Mouse (Mus musculus) forebrain, embryonic 11.5 days (tissue): ENCODE measurements around the gene Ldlrad3. TPM values are rescaled to one million over a fixed set of nuclear protein-coding genes. Genes with fewer than 3 reads are reported as not detected.

Source experiments
- ATAC-seq: fragments of 200-750 bp; cut with Nextera tagmentation; replicated peaks from 2 replicates; pipeline ENCODE4 v1.8.0; 2017; ENCODE audit warnings: moderate TSS enrichment; ENCODE audit not compliant: low FRiP score
- DNase-seq: peaks from one replicate; pipeline ENCODE4 v3.0.0-alpha.2; 2017; ENCODE audit warnings: low spot score
- H3K27ac ChIP-seq: fragments of 300-500 bp; sonication (generic); 2 replicates; pipeline ENCODE4 v1.5.1; 2014; ENCODE audit warnings: low read depth, low read length
- H3K27me3 ChIP-seq: fragments of 300-500 bp; sonication (generic); 2 replicates; pipeline ENCODE4 v1.6.1; 2014; ENCODE audit warnings: mild to moderate bottlenecking, low read length, mixed read lengths; ENCODE audit not compliant: control insufficient read depth, insufficient read depth
- H3K36me3 ChIP-seq: fragments of 300-500 bp; sonication (generic); 2 replicates; pipeline ENCODE4 v1.6.1; 2014; ENCODE audit warnings: mild to moderate bottlenecking, low read length, moderate library complexity, mixed read lengths; ENCODE audit not compliant: control insufficient read depth, insufficient read depth
- H3K4me1 ChIP-seq: fragments of 300-500 bp; sonication (generic); replicated peaks from 2 replicates; pipeline ENCODE4 v1.6.1; 2014; ENCODE audit warnings: low read length, mixed read lengths; ENCODE audit not compliant: control insufficient read depth, insufficient read depth
- H3K4me2 ChIP-seq: fragments of 300-500 bp; sonication (generic); 2 replicates; pipeline ENCODE4 v1.6.1; 2014; ENCODE audit warnings: low read depth, mild to moderate bottlenecking, low read length, moderate library complexity, mixed read lengths; ENCODE audit not compliant: severe bottlenecking
- H3K4me3 ChIP-seq: fragments of 300-500 bp; sonication (generic); 2 replicates; pipeline ENCODE4 v1.5.1; 2014; ENCODE audit warnings: low read depth, low read length
- H3K9ac ChIP-seq: fragments of 300-500 bp; sonication (generic); 2 replicates; pipeline ENCODE4 v1.6.1; 2014; ENCODE audit warnings: low read length
- H3K9me3 ChIP-seq: fragments of 300-500 bp; sonication (generic); 2 replicates; pipeline ENCODE4 v1.6.1; 2016; ENCODE audit warnings: low read length, mixed read lengths; ENCODE audit not compliant: control insufficient read depth
- WGBS: fragments of 180-500 bp; shearing (Covaris S2); extraction: QIAGEN DNeasy Blood & Tissue Kit; methylation state at CpG from one replicate; pipeline ENCODE4 v1.1.7; 2014; 5-methylcytosine and 5-hydroxymethylcytosine counted together
- polyA plus RNA-seq: library from polyadenylated mRNA; unstranded; fragments of >200 nt; fragmentation: Nextera tagmentation; extraction: Ambion mirVana; gene quantifications from 2 replicates; pipeline ENCODE4 v1.2.1, GENCODE M21; 2014

Ldlrad3 gene
- polyA plus RNA-seq, 1 experiment from 2014 or later: 60.7 TPM

DNA sequence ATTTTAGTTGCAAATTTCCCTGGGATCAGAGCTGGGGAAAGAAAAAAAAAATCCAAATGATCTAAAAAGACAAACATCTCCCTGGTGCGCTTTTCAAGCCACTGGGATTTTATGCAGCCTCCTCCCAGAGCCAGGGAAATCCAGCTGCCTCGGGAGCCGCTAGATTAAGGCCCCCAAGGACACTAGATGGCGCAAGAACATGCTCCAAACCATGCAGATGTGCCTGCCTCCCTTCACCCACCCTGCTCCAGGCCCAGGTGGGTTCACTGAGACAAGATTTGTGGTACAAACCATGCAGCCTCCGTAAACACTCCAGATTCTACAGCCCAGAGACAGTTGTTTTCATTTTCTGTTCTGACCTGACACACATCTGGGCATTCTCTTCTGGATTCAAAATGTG is 155.5 kb downstream of the Ldlrad3 start:
- no peaks in the 10 kb centered on the region for H3K9me3 ChIP-seq
- peak; percentile 40; the same call in 1 of the 2 replicates for ATAC-seq
- no peak overlapping the region for H3K27ac ChIP-seq
- no peak overlapping the region for H3K4me3 ChIP-seq
- H3K4me2 ChIP-seq: no peak overlapping the region
- peaks cover 11% of the 10 kb centered on the region; the same call in 1 of the 2 replicates for H3K4me1 ChIP-seq
- H3K27me3 ChIP-seq: no peaks in the 10 kb centered on the region
- H3K36me3 ChIP-seq: no peaks in the 10 kb centered on the region
- no peak overlapping the region for H3K9ac ChIP-seq
- 35% methylated on average over 5 of the region's 5 CpGs for WGBS
- peak; percentile 77 for DNase-seq

DNA sequence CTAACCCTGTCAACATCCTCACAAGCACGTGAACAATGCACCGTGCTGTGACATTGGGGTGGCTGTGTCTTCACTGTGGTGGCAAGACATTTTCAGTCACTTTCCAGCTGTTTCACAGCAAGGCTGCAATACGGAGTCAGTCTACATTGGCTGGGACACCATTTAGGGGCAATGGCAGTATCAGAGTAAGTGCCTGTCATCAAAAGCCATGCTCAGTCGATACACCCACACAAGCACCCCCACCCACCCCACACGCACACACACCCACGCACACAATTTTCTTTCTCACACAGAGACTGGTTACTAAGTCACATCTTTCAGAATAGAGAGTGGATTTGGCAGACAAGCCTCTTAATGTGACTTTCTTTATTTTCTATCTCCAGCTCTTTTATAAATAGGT is 156.0 kb downstream of the Ldlrad3 start:
- DNase-seq (no peak), ATAC-seq (no peak)
- H3K27ac ChIP-seq: no peak overlapping the region
- no peaks in the 10 kb centered on the region for H3K36me3 ChIP-seq
- H3K9ac ChIP-seq: no peak overlapping the region
- H3K4me2 ChIP-seq: no peak overlapping the region
- WGBS: 88% methylated on average over 6 of the region's 6 CpGs
- H3K27me3 ChIP-seq: no peaks in the 10 kb centered on the region
- H3K4me3 ChIP-seq: no peak overlapping the region
- H3K9me3 ChIP-seq: no peaks in the 10 kb centered on the region
- peaks cover 11% of the 10 kb centered on the region; the same call in 1 of the 2 replicates for H3K4me1 ChIP-seq

DNA sequence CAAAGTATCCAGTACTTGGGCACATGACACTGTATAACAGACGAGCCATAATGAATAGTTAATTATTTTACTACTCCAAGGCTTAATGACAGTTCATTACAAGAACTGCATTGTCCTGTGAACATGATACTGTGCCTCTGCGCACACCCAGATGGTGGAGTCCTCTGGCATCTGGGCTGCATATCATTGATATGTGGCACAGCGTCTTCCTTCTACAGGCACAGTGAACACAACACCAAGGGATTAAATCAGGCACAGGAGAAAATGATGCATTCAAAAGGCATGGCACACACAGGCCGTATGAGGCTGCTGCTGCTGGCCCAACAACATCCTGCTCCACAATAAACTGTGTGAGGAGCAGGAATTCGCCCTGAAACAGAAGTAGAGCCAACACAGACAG is 156.5 kb downstream of the Ldlrad3 start:
- Histone ChIP-seq H3K36me3 (no peaks in the 10 kb centered on the region), H3K9ac (no peak overlapping the region), H3K27me3 (no peaks in the 10 kb centered on the region), H3K27ac (no peak overlapping the region), H3K9me3 (no peaks in the 10 kb centered on the region), H3K4me2 (no peak overlapping the region), H3K4me3 (no peak overlapping the region), H3K4me1 (peaks cover 11% of the 10 kb centered on the region; the same call in 1 of the 2 replicates)
- ATAC-seq (peak; percentile 20; the same call in 1 of the 2 replicates), DNase-seq (no peak)
- WGBS: 64% methylated on average over 5 of the region's 5 CpGs

DNA sequence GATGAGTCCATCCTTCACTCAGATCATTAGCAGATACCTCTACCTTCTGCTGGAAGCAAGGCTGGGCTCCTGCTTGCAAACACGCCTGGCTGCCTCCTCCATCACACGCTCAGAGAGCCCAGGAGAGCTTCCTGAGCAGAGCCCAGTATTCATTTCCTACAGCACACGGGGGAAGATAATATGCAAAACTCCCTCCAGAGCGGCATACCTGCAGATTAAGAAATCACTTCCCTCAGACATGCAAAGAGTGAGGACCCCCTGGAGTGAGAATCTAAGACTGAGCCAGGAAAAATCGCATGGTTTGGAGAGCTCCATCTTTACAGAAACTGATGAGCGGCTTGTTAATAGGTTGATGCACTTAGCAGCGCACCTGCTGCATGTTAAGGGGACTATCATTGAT is 158.9 kb downstream of the Ldlrad3 start:
- H3K36me3 ChIP-seq: no peaks in the 10 kb centered on the region
- 80% methylated on average over 7 of the region's 7 CpGs for WGBS
- no peak for DNase-seq
- H3K4me1 ChIP-seq: 0 out of 2 replicates have a peak, but pooled peaks cover 3% of the 10 kb centered on the region
- H3K27me3 ChIP-seq: no peaks in the 10 kb centered on the region
- H3K4me2 ChIP-seq: no peak overlapping the region
- no peak for ATAC-seq
- no peaks in the 10 kb centered on the region for H3K9me3 ChIP-seq
- no peak overlapping the region for H3K27ac ChIP-seq
- H3K4me3 ChIP-seq: no peak overlapping the region
- H3K9ac ChIP-seq: no peak overlapping the region

DNA sequence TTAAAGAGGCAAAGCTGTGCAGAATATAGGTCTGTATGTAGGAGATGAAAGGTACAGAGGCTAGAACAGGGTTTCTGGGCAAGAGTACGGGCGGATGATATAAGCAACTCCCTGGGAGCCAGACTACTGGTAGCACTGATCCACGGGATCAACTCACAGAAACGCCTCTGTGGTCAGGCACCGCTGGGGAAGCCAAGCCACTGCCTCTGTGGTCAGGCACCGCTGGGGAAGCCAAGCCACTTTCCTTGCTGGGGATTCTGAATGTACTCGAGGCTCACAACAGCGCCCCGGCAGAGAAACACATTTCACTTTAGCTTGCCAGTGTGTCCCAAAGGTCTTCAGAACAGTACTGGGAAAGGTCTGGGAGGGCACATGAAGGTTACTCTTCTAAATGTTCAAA is 160.0 kb downstream of the Ldlrad3 start:
- H3K27ac ChIP-seq: no peak overlapping the region
- 87% methylated on average over 9 of the region's 9 CpGs for WGBS
- H3K36me3 ChIP-seq: no peaks in the 10 kb centered on the region
- H3K27me3 ChIP-seq: no peaks in the 10 kb centered on the region
- no peak overlapping the region for H3K4me2 ChIP-seq
- no peak overlapping the region for H3K9ac ChIP-seq
- DNase-seq (no peak), ATAC-seq (no peak)
- H3K4me1 ChIP-seq: 0 out of 2 replicates have a peak, but pooled peaks cover 3% of the 10 kb centered on the region
- no peak overlapping the region for H3K4me3 ChIP-seq
- no peaks in the 10 kb centered on the region for H3K9me3 ChIP-seq

DNA sequence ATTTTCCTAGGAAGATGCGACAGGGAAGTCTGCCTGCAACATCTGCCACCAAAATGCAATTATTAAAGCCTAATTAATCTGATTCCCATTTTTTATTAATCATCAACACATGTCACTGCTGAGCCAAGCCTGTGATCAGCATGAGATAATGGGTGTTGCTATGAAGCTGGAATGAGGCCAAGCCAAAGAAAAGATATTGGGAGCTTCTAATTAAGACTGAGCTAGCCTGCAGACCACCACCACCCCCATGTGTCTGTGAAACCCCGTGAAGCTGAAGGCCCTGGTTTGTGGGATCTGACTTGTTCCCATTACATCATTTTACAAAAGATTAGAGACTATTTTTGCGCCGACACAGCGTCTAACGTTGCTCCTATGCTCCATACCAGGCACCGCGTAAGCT is 161.7 kb downstream of the Ldlrad3 start:
- Histone ChIP-seq H3K4me1 (0 out of 2 replicates have a peak, but pooled peaks cover 2% of the 10 kb centered on the region), H3K4me2 (no peak overlapping the region), H3K4me3 (no peak overlapping the region), H3K36me3 (no peaks in the 10 kb centered on the region), H3K27me3 (no peaks in the 10 kb centered on the region), H3K9me3 (no peaks in the 10 kb centered on the region), H3K27ac (peak overlapping the region; percentile 38; the same call in 1 of the 2 replicates), H3K9ac (no peak overlapping the region)
- ATAC-seq: peak; percentile 73
- no peak for DNase-seq
- WGBS: 85% methylated on average over 8 of the region's 8 CpGs

DNA sequence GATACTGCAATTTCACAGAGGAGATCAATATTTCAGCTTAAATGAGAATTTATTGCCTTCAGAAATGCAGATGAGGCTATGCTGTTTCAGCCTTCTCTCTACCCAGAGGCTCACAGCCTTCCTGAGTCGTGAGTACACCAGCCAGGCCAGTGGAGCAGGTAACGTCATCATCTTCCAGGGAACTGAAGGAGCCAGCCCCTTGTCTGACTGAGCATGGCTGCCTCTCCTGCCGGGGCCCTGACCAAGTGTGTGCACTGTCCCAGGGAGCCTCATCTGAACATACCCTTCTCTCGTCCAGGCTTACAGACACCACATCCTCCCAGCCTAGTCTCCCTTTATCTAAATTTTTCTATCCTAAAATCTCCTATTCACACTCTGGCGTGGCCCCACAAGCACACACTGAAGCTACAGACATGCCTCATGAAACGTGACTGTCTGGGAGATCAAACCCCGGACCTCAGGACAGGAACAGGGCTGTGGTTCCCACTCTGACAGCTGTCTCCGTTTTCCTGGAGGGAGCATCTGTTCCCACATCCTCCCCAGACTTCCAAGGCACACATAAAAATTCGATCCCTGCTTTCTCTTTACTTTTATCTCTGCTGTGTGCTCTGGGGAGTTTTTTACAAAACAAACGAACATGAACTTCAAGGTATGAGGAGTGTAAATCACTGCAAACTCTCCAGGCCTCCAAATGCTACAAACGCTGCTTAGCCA is 164.7 kb downstream of the Ldlrad3 start:
- Histone ChIP-seq H3K9me3 (no peaks in the 10 kb centered on the region), H3K9ac (0 out of 2 replicates have a peak overlapping the region, but pooled peaks have one; percentile 1), H3K4me1 (0 out of 2 replicates have a peak, but pooled peaks cover 2% of the 10 kb centered on the region), H3K27me3 (no peaks in the 10 kb centered on the region), H3K27ac (no peak overlapping the region), H3K4me3 (no peak overlapping the region), H3K36me3 (no peaks in the 10 kb centered on the region), H3K4me2 (no peak overlapping the region)
- DNase-seq: no peak
- WGBS: 69% methylated on average over 11 of the region's 11 CpGs
- ATAC-seq: no peak

DNA sequence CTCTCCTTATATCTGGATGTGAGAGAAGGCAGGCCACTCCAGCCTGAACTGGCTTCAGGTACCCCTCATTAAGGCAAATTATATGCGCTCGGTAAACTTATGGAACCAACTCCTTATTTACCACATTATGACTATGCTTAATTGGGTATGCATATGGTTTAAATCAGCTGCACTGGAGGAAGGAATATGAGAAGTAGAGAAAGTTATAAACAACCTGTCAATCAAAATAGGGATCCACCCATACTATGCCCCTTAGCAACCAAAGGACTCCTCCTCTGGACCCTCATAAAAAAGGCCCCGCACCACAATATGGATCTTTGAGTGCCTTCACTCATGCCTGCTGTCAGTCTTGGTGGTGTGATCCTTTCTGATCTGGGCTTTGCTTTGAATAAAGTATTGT is 165.6 kb downstream of the Ldlrad3 start:
- no peak overlapping the region for H3K9ac ChIP-seq
- peaks cover 2% of the 10 kb centered on the region; the same call in 1 of the 2 replicates for H3K4me1 ChIP-seq
- no peaks in the 10 kb centered on the region for H3K36me3 ChIP-seq
- no peak for DNase-seq
- no peaks in the 10 kb centered on the region for H3K27me3 ChIP-seq
- no peak; the same call in 1 of the 2 replicates for ATAC-seq
- no peak overlapping the region for H3K27ac ChIP-seq
- H3K9me3 ChIP-seq: no peaks in the 10 kb centered on the region
- WGBS: 89% methylated on average over 3 of the region's 3 CpGs
- no peak overlapping the region for H3K4me2 ChIP-seq
- no peak overlapping the region for H3K4me3 ChIP-seq
